Mouse (Mus musculus): Measurements from ENCODE around the gene Bola3.
A peak's percentile ranks its signal among the peaks of the same experiment; 100 is the strongest.

The Bola3 gene

DNA sequence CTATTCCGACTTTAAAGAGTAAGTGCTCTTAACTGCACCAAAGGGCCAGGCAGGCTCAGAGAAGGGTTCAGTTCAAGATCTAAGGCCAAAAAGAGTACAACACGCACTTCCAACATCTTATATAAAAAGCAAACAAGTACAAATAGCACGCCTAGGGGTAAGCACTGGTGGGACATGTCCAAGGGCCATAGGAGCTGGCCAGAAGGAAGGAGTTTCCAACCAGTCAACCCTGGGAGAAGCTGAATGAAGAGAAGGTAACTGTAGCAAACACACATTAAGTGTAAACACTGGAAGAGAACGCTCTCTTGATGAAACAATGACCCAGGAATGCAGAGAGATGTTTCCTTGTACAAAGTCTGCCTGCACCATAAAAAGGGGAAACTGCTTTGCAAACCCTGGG lies 45.2 kb downstream of the Bola3 start:
- DNase-seq (ENCODE audit: low spot score in 2 of 2) = no peak

DNA sequence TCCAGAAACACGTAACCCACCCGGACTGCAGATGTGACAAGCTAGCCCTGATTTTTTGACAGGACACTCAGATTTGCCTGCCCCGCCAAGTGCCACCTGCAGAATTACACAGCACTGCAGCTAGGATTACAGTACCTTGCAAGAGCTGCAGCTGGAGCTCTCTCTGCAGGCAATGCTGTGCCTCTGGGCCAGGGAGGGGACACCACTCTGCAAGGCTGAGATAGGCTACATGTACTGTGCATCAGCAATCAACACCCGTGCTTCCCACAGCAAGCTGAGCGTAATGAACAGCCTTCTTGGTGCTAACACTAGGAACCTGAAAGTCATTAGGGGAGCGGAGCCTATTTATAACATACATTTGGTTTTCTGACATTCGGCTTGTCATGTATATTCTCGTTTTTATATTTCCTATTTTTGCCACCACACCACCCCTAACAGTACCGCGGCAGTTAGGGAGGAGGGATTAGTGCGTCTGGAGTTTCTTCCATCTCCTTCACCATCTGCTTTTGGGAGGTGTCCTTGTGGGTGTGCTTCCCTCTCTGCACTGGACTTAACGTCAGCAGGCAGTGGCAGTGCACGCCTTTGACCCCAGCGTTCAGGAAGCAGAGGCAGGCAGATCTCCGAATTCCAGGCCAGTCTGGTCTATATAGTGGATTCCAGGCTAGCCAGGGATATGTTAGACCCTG lies 46.7 kb downstream of the Bola3 start:
- no peak for DNase-seq (ENCODE audit: low spot score in 2 of 2)

DNA sequence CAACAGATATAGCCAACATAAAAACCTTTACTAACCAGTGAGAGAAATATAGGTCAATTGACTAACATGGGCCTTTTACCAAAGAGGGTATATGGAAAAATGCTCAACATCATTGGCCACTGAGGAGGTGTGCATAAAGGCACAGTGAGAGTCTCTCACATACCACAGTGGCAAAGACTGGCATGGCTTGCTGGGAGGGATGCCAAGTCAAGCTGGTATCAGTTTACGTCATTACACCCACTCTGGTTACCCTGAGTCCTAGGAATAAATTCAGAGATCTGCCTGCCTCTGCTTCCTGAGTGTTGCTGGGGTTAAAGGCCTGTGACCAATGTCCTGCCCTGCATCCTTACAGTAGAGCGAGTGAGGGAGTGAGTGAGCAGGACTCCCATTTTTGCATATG lies 47.8 kb downstream of the Bola3 start:
- DNase-seq (ENCODE audit: low spot score in 2 of 2) = no peak

DNA sequence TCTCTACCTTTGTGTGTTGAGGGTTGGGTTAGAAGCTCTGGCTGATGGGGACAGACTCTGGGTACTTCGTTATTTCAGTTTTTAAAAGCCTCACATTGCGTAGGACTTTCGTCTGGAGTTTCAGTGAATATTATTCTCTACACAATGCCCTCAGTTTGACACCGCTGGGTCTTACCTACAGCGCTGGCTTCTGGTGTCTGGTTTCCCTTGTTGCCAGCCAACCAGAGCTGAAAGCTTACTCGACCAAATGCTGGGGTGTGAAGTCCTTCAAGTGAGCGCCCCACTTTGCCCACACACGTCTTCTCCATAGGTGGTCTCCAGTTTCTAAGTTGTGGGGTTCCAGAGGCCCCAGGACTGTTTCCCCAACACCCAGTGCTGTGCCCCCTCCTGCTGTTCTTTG lies 48.8 kb downstream of the Bola3 start:
- DNase-seq (ENCODE audit: low spot score in 2 of 2) = no peak

DNA sequence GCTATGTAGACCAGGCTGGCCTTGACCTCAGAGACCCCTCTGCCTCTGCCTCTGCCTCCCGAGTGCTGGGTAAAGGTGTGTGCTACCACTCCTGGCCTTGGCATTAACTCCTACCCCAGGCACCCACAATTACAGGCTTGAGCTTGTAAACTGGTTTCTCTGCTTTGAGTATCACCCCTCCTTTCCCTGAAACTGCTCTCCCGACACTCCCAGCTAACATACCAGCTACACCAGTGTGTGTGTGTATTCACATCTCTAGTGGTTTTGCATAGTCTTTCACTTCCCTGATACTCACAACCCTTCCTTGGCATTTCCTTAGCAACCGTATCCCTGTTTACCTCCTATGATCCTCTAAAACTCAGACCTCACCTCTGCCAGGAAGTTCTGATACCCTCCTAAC lies 50.8 kb downstream of the Bola3 start:
- no peak for DNase-seq (ENCODE audit: low spot score in 2 of 2)

DNA sequence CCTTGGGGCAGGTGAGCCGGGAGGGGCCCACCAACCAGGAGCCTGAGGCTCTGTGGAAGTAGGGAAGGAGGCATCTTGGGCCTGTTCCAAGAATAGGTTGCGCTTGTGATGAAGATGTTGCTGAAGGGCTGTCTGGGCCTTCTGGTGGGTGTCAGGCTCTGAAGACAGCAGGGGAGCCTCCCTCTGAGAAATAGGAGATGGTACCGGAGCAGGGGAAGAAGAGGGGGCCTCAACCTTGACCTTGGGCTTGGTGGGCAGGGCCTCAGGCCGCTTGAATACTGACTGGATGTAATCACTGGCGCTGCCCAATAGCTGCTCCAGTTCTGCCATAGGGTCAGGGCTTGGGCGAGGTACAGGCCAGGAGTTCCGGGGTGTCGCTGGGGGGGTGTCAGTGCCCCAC lies 54.5 kb downstream of the Bola3 start:
- no peak for DNase-seq (ENCODE audit: low spot score in 2 of 2)

DNA sequence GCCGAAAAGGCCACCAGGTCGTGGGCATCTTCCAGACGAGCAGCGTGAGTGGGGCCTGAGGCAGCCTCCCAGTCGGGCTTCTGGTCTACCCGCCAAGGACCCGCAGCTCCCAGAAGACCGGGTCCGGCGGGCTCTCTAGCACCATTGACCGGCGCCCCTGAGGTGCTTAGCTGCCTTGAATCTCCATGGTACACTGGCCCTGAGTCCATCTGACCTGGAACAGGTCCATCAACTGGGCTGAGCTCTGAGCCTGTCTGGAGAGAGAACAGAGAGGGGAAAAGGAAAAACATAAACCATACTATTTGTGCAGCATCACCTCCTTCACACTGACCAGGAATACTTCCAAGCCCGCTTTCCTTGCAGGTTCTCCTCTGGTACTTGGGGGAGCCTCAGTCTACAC lies 55.6 kb downstream of the Bola3 start:
- no peak for DNase-seq (ENCODE audit: low spot score in 2 of 2)

DNA sequence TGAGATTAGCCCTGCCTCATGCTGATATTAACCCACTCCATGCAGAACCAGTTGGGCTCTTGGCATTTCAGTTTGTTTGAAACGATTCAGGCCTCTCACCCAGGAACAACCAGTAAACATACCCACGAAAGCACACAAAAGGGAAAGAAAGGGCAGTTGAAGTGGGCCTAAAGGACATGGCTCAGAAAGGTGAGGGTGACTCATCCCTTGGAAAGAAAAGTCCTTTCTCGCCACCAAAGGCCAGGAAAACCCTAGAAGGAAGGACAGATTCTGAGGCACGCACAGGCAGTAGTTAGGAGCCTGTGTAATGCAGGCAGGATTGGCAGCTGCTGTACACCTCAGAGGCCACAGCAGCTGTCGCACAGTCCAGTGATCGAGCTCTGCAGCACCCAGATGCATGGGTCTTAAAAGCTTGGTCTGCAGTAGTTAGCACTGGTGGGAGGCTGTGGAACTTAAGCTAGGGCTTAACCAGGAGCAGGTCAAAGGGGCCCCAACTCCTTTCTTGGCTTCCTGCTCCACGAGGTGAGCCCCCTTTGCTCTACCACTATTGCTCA lies 56.6 kb downstream of the Bola3 start:
- no peak for DNase-seq (ENCODE audit: low spot score in 2 of 2)

DNA sequence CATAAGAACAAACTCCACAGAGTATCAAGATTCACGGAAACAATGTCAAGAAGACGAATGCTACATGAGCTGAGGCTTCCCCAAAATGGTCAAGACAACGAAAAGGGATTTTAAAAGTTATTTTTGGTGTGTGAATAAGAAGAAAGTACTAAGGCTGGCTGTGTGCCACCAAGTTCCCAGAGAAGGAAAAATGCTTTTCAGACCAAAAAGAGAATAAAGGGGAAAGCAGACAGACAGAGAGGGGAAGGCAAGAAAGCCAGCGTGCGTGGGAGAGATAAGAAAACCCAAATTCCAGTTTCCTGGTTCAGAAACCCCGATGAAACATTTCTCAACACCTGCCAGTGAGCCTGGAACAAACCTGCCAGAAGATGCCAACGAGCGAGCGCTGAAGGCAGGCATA lies 59.6 kb downstream of the Bola3 start:
- DNase-seq (ENCODE audit: low spot score in 2 of 2) = peak; percentile 54 to 58

Data from right cerebral cortex, adult 2 months (tissue).